Mouse (Mus musculus): ENCODE data around the gene Tmem175. TPM values are rescaled to one million over a fixed set of nuclear protein-coding genes. Genes with fewer than 3 reads are reported as not detected.
A peak's percentile ranks its signal among the peaks of the same experiment; 100 is the strongest.

Gene Tmem175
- total and polyA plus RNA-seq, 2 experiments from 2014 or later = 34.2 to 37.6 TPM

- Histone ChIP-seq H3K9me3 (ENCODE audit: low read length) (no peaks in the 10 kb centered on the region), H3K4me1 (ENCODE audit: insufficient read depth, low read length) (peaks cover 5% of the 10 kb centered on the region; the same call in 1 of the 2 replicates), H3K4me2 (ENCODE audit: low read depth, low read length, poor library complexity, severe bottlenecking) (no peak overlapping the region), H3K4me3 (ENCODE audit: low read depth, low read length) (no peak overlapping the region), H3K27me3 (ENCODE audit: insufficient read depth, low read length) (no peaks in the 10 kb centered on the region), H3K27ac (ENCODE audit: low read depth, low read length) (no peak overlapping the region), H3K9ac (replicated peaks; ENCODE audit: low read length, poor library complexity, severe bottlenecking) (no peak overlapping the region), H3K36me3 (ENCODE audit: insufficient read depth, low read length) (peaks cover 7% of the 10 kb centered on the region)
- no peak for ATAC-seq (ENCODE audit: low FRiP score)
- no peak for DNase-seq (ENCODE audit: low spot score)
- TF ChIP-seq CTCF (IDR thresholded peaks at IDR 0.05) = peak; percentile 57
Observed at GRCm38 (mm10) chr5:108670785-108671184, 41.2 kb downstream of the Tmem175 start.

- no peaks in the 10 kb centered on the region for H3K9me3 ChIP-seq (ENCODE audit: low read length)
- H3K36me3 ChIP-seq (ENCODE audit: insufficient read depth, low read length) = peaks cover 7% of the 10 kb centered on the region
- no peak overlapping the region for H3K4me2 ChIP-seq (ENCODE audit: low read depth, low read length, poor library complexity, severe bottlenecking)
- WGBS = 97% methylated on average over 12 of the region's 12 CpGs
- ATAC-seq (ENCODE audit: low FRiP score) = no peak
- H3K27me3 ChIP-seq (ENCODE audit: insufficient read depth, low read length) = no peaks in the 10 kb centered on the region
- H3K4me3 ChIP-seq (ENCODE audit: low read depth, low read length) = no peak overlapping the region
- no peak overlapping the region for H3K27ac ChIP-seq (ENCODE audit: low read depth, low read length)
- TF ChIP-seq CTCF (IDR thresholded peaks at IDR 0.05) = peak; percentile 27
- H3K9ac ChIP-seq (replicated peaks; ENCODE audit: low read length, poor library complexity, severe bottlenecking) = no peak overlapping the region
- H3K4me1 ChIP-seq (ENCODE audit: insufficient read depth, low read length) = peaks cover 10% of the 10 kb centered on the region
- DNase-seq (ENCODE audit: low spot score) = no peak
Observed at GRCm38 (mm10) chr5:108671757-108672156, 42.2 kb downstream of the Tmem175 start.

- peaks cover 7% of the 10 kb centered on the region for H3K36me3 ChIP-seq (ENCODE audit: insufficient read depth, low read length)
- no peaks in the 10 kb centered on the region for H3K27me3 ChIP-seq (ENCODE audit: insufficient read depth, low read length)
- H3K4me2 ChIP-seq (ENCODE audit: low read depth, low read length, poor library complexity, severe bottlenecking) = no peak overlapping the region
- H3K9ac ChIP-seq (replicated peaks; ENCODE audit: low read length, poor library complexity, severe bottlenecking) = no peak overlapping the region
- no peak for TF ChIP-seq CTCF (IDR thresholded peaks at IDR 0.05)
- no peak for ATAC-seq (ENCODE audit: low FRiP score)
- no peaks in the 10 kb centered on the region for H3K9me3 ChIP-seq (ENCODE audit: low read length)
- no peak overlapping the region for H3K4me3 ChIP-seq (ENCODE audit: low read depth, low read length)
- no peak for DNase-seq (ENCODE audit: low spot score)
- 79% methylated on average over 2 of the region's 2 CpGs for WGBS
- H3K4me1 ChIP-seq (ENCODE audit: insufficient read depth, low read length) = peaks cover 17% of the 10 kb centered on the region
- no peak overlapping the region for H3K27ac ChIP-seq (ENCODE audit: low read depth, low read length)
Observed at GRCm38 (mm10) chr5:108674624-108675023, 45.1 kb downstream of the Tmem175 start.

- WGBS = 78% methylated on average over 9 of the region's 9 CpGs
- Histone ChIP-seq H3K4me2 (ENCODE audit: low read depth, low read length, poor library complexity, severe bottlenecking) (no peak within 1 kb of the TSS), H3K9ac (replicated peaks; ENCODE audit: low read length, poor library complexity, severe bottlenecking) (no peak within 1 kb of the TSS), H3K27ac (ENCODE audit: low read depth, low read length) (no peak within 1 kb of the TSS), H3K36me3 (ENCODE audit: insufficient read depth, low read length) (peaks cover 7% of the 10 kb centered on the region), H3K4me3 (ENCODE audit: low read depth, low read length) (no peak within 1 kb of the TSS), H3K4me1 (ENCODE audit: insufficient read depth, low read length) (peaks cover 15% of the 10 kb centered on the region), H3K27me3 (ENCODE audit: insufficient read depth, low read length) (no peaks in the 10 kb centered on the region), H3K9me3 (ENCODE audit: low read length) (no peaks in the 10 kb centered on the region)
- DNase-seq (ENCODE audit: low spot score) (no peak), ATAC-seq (ENCODE audit: low FRiP score) (no peak)
- no peak for TF ChIP-seq CTCF (IDR thresholded peaks at IDR 0.05)
Observed at GRCm38 (mm10) chr5:108675251-108675816, 45.8 kb downstream of the Tmem175 start, which contains the start of gene Slc26a1. Slc26a1 (minus strand) TSS chr5:108675569.

- H3K27ac ChIP-seq (ENCODE audit: low read depth, low read length) = peak overlapping the region; percentile 93
- peak overlapping the region; percentile 57 for H3K4me2 ChIP-seq (ENCODE audit: low read depth, low read length, poor library complexity, severe bottlenecking)
- H3K9ac ChIP-seq (replicated peaks; ENCODE audit: low read length, poor library complexity, severe bottlenecking) = peak overlapping the region; percentile 72; the same call in 1 of the 2 replicates
- peaks cover 7% of the 10 kb centered on the region for H3K36me3 ChIP-seq (ENCODE audit: insufficient read depth, low read length)
- peaks cover 15% of the 10 kb centered on the region for H3K4me1 ChIP-seq (ENCODE audit: insufficient read depth, low read length)
- H3K27me3 ChIP-seq (ENCODE audit: insufficient read depth, low read length) = no peaks in the 10 kb centered on the region
- WGBS = 8% methylated on average over 5 of the region's 5 CpGs
- no peaks in the 10 kb centered on the region for H3K9me3 ChIP-seq (ENCODE audit: low read length)
- peak; percentile 52 for TF ChIP-seq CTCF (IDR thresholded peaks at IDR 0.05)
- ATAC-seq (ENCODE audit: low FRiP score) (peak; percentile 62), DNase-seq (ENCODE audit: low spot score) (peak; percentile 42)
- H3K4me3 ChIP-seq (ENCODE audit: low read depth, low read length) = peak overlapping the region; percentile 32
Observed at GRCm38 (mm10) chr5:108676772-108677498, 47.4 kb downstream of the Tmem175 start.
